Mouse (Mus musculus): ENCODE measurements around the gene Arhgap31.

Gene Arhgap31

GRCm38 (mm10) chr16:38635833-38636390, 77.2 kb downstream of the Arhgap31 start:
- ChIA-PET POLR2A (interaction anchor here in 1 of 4 experiments (0.8 kb wide), 1 partner anchor 78 kb away, joined by 4 read pairs; no protein-coding TSS in a partner anchor), CTCF (interaction anchor here in 3 of 4 experiments (0.6 to 1.2 kb wide), 5 partner anchors 13 to 360 kb away, joined by 3 to 5 read pairs (median 3); partner anchors contain the start of gene Adprh (in 1 of the 3))

GRCm38 (mm10) chr16:38632147-38632546, 80.9 kb downstream of the Arhgap31 start:
- POLR2A ChIA-PET: interaction anchor here in 1 of 4 experiments (1.0 to 1.2 kb wide), 2 partner anchors 9 to 90 kb away, joined by 3 to 4 read pairs; no protein-coding TSS in a partner anchor

GRCm38 (mm10) chr16:38625811-38626369, 87.2 kb downstream of the Arhgap31 start:
- CTCF ChIA-PET: no interaction called here
- POLR2A ChIA-PET: interaction anchor here in 1 of 4 experiments (0.9 kb wide), 1 partner anchor 9 kb away, joined by 3 read pairs; no protein-coding TSS in a partner anchor

More at GRCm38 (mm10) chr16:38632147-38632546, 80.9 kb downstream of the Arhgap31 start:
- CTCF ChIA-PET: interaction anchor here (0.5 to 1.7 kb wide), 17 partner anchors 9 to 270 kb away, joined by 3 to 16 read pairs (median 4); no protein-coding TSS in a partner anchor

GRCm38 (mm10) chr16:38625411-38625810, 87.7 kb downstream of the Arhgap31 start:
- POLR2A ChIA-PET: interaction anchor here in 1 of 4 experiments (0.9 kb wide), 1 partner anchor 9 kb away, joined by 3 read pairs; no protein-coding TSS in a partner anchor

GRCm38 (mm10) chr16:38624303-38624702, 88.8 kb downstream of the Arhgap31 start:
- ChIA-PET CTCF (no interaction called here), POLR2A (no interaction called here)

More at GRCm38 (mm10) chr16:38625411-38625810, 87.7 kb downstream of the Arhgap31 start:
- CTCF ChIA-PET: no interaction called here

- CTCF ChIA-PET: interaction anchor here in 2 of 4 experiments (0.7 to 1.2 kb wide), 4 partner anchors 8 to 306 kb away, joined by 3 to 7 read pairs (median 3); no protein-coding TSS in a partner anchor
- POLR2A ChIA-PET: interaction anchor here in 3 of 4 experiments (0.5 to 1.5 kb wide), 5 partner anchors 9 to 289 kb away, joined by 3 to 4 read pairs (median 3); no protein-coding TSS in a partner anchor
These were observed 90.8 kb downstream of the Arhgap31 start for GRCm38 (mm10) chr16:38622283-38622682.

GRCm38 (mm10) chr16:38620696-38621450, 92.2 kb downstream of the Arhgap31 start:
- ChIA-PET CTCF (interaction anchor here in 2 of 4 experiments (2.5 to 2.9 kb wide), 2 partner anchors 11 to 192 kb away, joined by 9 to 11 read pairs; no protein-coding TSS in a partner anchor), POLR2A (interaction anchor here in 1 of 4 experiments (0.5 kb wide), 1 partner anchor 91 kb away, joined by 4 read pairs; no protein-coding TSS in a partner anchor)

GRCm38 (mm10) chr16:38619054-38619453, 94.0 kb downstream of the Arhgap31 start:
- ChIA-PET POLR2A (interaction anchor here in 2 of 4 experiments (1.0 to 1.3 kb wide), 2 partner anchors 10 to 16 kb away, joined by 3 read pairs; no protein-coding TSS in a partner anchor), CTCF (interaction anchor here (0.5 to 2.9 kb wide), 31 partner anchors 10 to 434 kb away, joined by 3 to 16 read pairs (median 3); partner anchors contain the start of gene Arhgap31 (in 1 of the 4))

GRCm38 (mm10) chr16:38617977-38618376, 95.1 kb downstream of the Arhgap31 start:
- ChIA-PET CTCF (no interaction called here), POLR2A (no interaction called here)

- ChIA-PET CTCF (no interaction called here), POLR2A (no interaction called here)
These were observed 99.4 kb downstream of the Arhgap31 start for GRCm38 (mm10) chr16:38613646-38614045.

GRCm38 (mm10) chr16:38612646-38613045, 100.4 kb downstream of the Arhgap31 start:
- ChIA-PET POLR2A (interaction anchor here in 3 of 4 experiments (0.6 to 1.3 kb wide), 3 partner anchors 10 to 246 kb away, joined by 3 to 4 read pairs (median 4); no protein-coding TSS in a partner anchor), CTCF (interaction anchor here in 1 of 4 experiments (0.5 to 1.5 kb wide), 2 partner anchors 106 to 388 kb away, joined by 3 to 5 read pairs; no protein-coding TSS in a partner anchor)

GRCm38 (mm10) chr16:38609092-38609491, 104.0 kb downstream of the Arhgap31 start:
- ChIA-PET CTCF (interaction anchor here (0.5 to 1.7 kb wide), 5 partner anchors 10 to 622 kb away, joined by 3 to 7 read pairs (median 4); no protein-coding TSS in a partner anchor), POLR2A (interaction anchor here in 2 of 4 experiments (0.9 to 2.9 kb wide), 8 partner anchors 9 to 53 kb away, joined by 3 to 22 read pairs (median 3); no protein-coding TSS in a partner anchor)

GRCm38 (mm10) chr16:38608687-38609086, 104.4 kb downstream of the Arhgap31 start:
- POLR2A ChIA-PET: interaction anchor here in 2 of 4 experiments (0.9 to 2.9 kb wide), 7 partner anchors 9 to 52 kb away, joined by 3 to 22 read pairs (median 3); no protein-coding TSS in a partner anchor
- CTCF ChIA-PET: interaction anchor here in 3 of 4 experiments (0.7 to 1.7 kb wide), 4 partner anchors 11 to 294 kb away, joined by 3 to 7 read pairs (median 4); no protein-coding TSS in a partner anchor

GRCm38 (mm10) chr16:38606509-38606908, 106.6 kb downstream of the Arhgap31 start:
- POLR2A ChIA-PET: no interaction called here
- CTCF ChIA-PET: interaction anchor here in 1 of 4 experiments (0.7 kb wide), 1 partner anchor 269 kb away, joined by 3 read pairs; no protein-coding TSS in a partner anchor

- ChIA-PET POLR2A (interaction anchor here in 3 of 4 experiments (0.5 to 3.4 kb wide), 39 partner anchors 8 to 515 kb away, joined by 3 to 24 read pairs (median 4); partner anchors contain the start of genes Timmdc1 (in 3 of the 3), Adprh (in 1 of the 3), Gsk3b (in 1 of the 3) and Pla1a (in 1 of the 3)), CTCF (interaction anchor here in 3 of 4 experiments (0.6 to 1.5 kb wide), 7 partner anchors 16 to 320 kb away, joined by 3 to 5 read pairs (median 4); partner anchors contain the start of gene Timmdc1 (in 1 of the 3))
These were observed 109.9 kb downstream of the Arhgap31 start for GRCm38 (mm10) chr16:38602989-38603804.

- ChIA-PET CTCF (no interaction called here), POLR2A (interaction anchor here in 2 of 4 experiments (0.8 to 4.5 kb wide), 6 partner anchors 10 to 76 kb away, joined by 3 to 18 read pairs (median 3); partner anchors contain the start of gene Timmdc1 (in 1 of the 2))
These were observed 113.9 kb downstream of the Arhgap31 start for GRCm38 (mm10) chr16:38598986-38599680.
